Mouse (Mus musculus) MEL (cell line): ENCODE measurements around the gene Cd300ld5. TPM values are rescaled to one million over a fixed set of nuclear protein-coding genes. Genes with fewer than 3 reads are reported as not detected.

Experiments
- DNase-seq: peaks from one replicate; pipeline ENCODE4 v3.0.0; 2011; ENCODE audit warnings: low read depth, low spot score
- H3K27ac ChIP-seq: 2 replicates; pipeline ENCODE4 v1.5.1; 2012; ENCODE audit warnings: low read depth, mild to moderate bottlenecking, control low read depth, low read length, moderate library complexity; ENCODE audit not compliant: control insufficient read depth
- H3K27me3 ChIP-seq, 2 experiments: fragments of 150-350 bp in 1 of 2; sonication (generic) in 1 of 2; 2 replicates each; pipeline ENCODE4 v1.6.1; 2012; ENCODE audit warnings: low read length in 2 of 2, mild to moderate bottlenecking in 2 of 2, improper control_type of control experiment in 1 of 2, moderate library complexity in 1 of 2; ENCODE audit not compliant: insufficient read depth in 2 of 2, control insufficient read depth in 1 of 2
- H3K36me3 ChIP-seq, 2 experiments: 2 replicates each; pipeline ENCODE4 v1.6.1; 2012 to 2014; ENCODE audit warnings: low read length in 2 of 2, improper control_type of control experiment in 1 of 2, inconsistent platforms in 1 of 2, mild to moderate bottlenecking in 1 of 2; ENCODE audit not compliant: insufficient read depth in 2 of 2, control insufficient read depth in 1 of 2
- H3K4me1 ChIP-seq, 2 experiments: fragments of 150-350 bp in 1 of 2; sonication (generic) in 1 of 2; 2 replicates each; pipeline ENCODE4 v1.6.1; 2012; ENCODE audit warnings: low read length in 2 of 2, improper control_type of control experiment in 1 of 2, mild to moderate bottlenecking in 1 of 2; ENCODE audit not compliant: insufficient read depth in 2 of 2, control insufficient read depth in 1 of 2
- H3K4me3 ChIP-seq, 2 experiments: fragments of 150-350 bp in 1 of 2; sonication (generic) in 1 of 2; 2 replicates each; pipeline ENCODE4 v1.5.1; 2012; ENCODE audit warnings: low read depth in 2 of 2, low read length in 2 of 2, mild to moderate bottlenecking in 2 of 2, moderate library complexity in 2 of 2, control low read depth in 1 of 2, improper control_type of control experiment in 1 of 2; ENCODE audit not compliant: control insufficient read depth in 1 of 2, insufficient read depth in 1 of 2
- H3K79me2 ChIP-seq: 2 replicates; pipeline ENCODE4 v1.6.1; 2012; ENCODE audit warnings: mild to moderate bottlenecking, low read length, moderate library complexity; ENCODE audit not compliant: control insufficient read depth, poor library complexity, insufficient read depth
- H3K9ac ChIP-seq: 2 replicates; pipeline ENCODE4 v1.6.1; 2012; ENCODE audit warnings: low read depth, mild to moderate bottlenecking, control low read depth, low read length, moderate library complexity; ENCODE audit not compliant: control insufficient read depth, poor library complexity, severe bottlenecking
- H3K9me3 ChIP-seq: fragments of 150-350 bp; sonication (generic); replicated peaks from 2 replicates; pipeline ENCODE4 v1.6.1; 2012; ENCODE audit warnings: mild to moderate bottlenecking, low read length, improper control_type of control experiment, moderate library complexity; ENCODE audit not compliant: insufficient read depth
- CHD2 ChIP-seq: IDR thresholded peaks from 2 replicates; pipeline ENCODE4 v1.6.1; 2011; ENCODE audit warnings: low read length, improper control_type of control experiment
- E2F4 ChIP-seq: IDR thresholded peaks from 2 replicates; pipeline ENCODE4 v1.6.1; 2011; ENCODE audit warnings: low read depth, low read length, improper control_type of control experiment, borderline replicate concordance
- EP300 ChIP-seq, 2 experiments: IDR thresholded peaks; 2 replicates each; pipeline ENCODE4 v1.6.1; 2011; ENCODE audit warnings: improper control_type of control experiment in 2 of 2, low read length in 2 of 2, low read depth in 1 of 2, mild to moderate bottlenecking in 1 of 2
- ETS1 ChIP-seq: IDR thresholded peaks from 2 replicates; pipeline ENCODE4 v1.6.1; 2012; ENCODE audit warnings: low read depth, mild to moderate bottlenecking, inconsistent platforms, low read length, improper control_type of control experiment, moderate library complexity
- GABPA ChIP-seq: IDR thresholded peaks from 2 replicates; pipeline ENCODE4 v1.6.1; 2012; ENCODE audit warnings: low read depth, mild to moderate bottlenecking, inconsistent platforms, low read length, improper control_type of control experiment, moderate library complexity
- KAT2A ChIP-seq: conservative IDR thresholded peaks from 2 replicates; pipeline ENCODE4 v1.6.1; 2012; ENCODE audit warnings: low read depth, low read length, improper control_type of control experiment, inconsistent platforms
- MAZ ChIP-seq: IDR thresholded peaks from 2 replicates; pipeline ENCODE4 v1.6.1; 2012; ENCODE audit warnings: low read depth, mild to moderate bottlenecking, inconsistent platforms, low read length, improper control_type of control experiment
- MXI1 ChIP-seq: IDR thresholded peaks from 2 replicates; pipeline ENCODE4 v1.6.1; 2011; ENCODE audit warnings: mild to moderate bottlenecking, low read depth, low read length, improper control_type of control experiment
- MYB ChIP-seq: IDR thresholded peaks from 2 replicates; pipeline ENCODE4 v1.6.1; 2011; ENCODE audit warnings: mild to moderate bottlenecking, low read depth, low read length, improper control_type of control experiment
- NELFE ChIP-seq: IDR thresholded peaks from 2 replicates; pipeline ENCODE4 v1.6.1; 2011; ENCODE audit warnings: low read depth, low read length, improper control_type of control experiment
- RAD21 ChIP-seq: IDR thresholded peaks from 2 replicates; pipeline ENCODE4 v1.6.1; 2011; ENCODE audit warnings: mild to moderate bottlenecking, low read depth, low read length, improper control_type of control experiment
- RCOR1 ChIP-seq: IDR thresholded peaks from 2 replicates; pipeline ENCODE4 v1.6.1; 2012; ENCODE audit warnings: low read depth, mild to moderate bottlenecking, inconsistent platforms, low read length, improper control_type of control experiment
- TBP ChIP-seq: IDR thresholded peaks from 2 replicates; pipeline ENCODE4 v1.8.0; 2011; ENCODE audit warnings: low read depth, low read length, improper control_type of control experiment
- USF2 ChIP-seq, 2 experiments: IDR thresholded peaks; 2 replicates each; pipeline ENCODE4 v1.6.1; 2011 to 2012; ENCODE audit warnings: improper control_type of control experiment in 2 of 2, low read length in 2 of 2, borderline replicate concordance in 1 of 2, inconsistent platforms in 1 of 2, low read depth in 1 of 2, mild to moderate bottlenecking in 1 of 2; ENCODE audit not compliant: insufficient read depth in 1 of 2
- ZC3H11A ChIP-seq: IDR thresholded peaks from 2 replicates; pipeline ENCODE4 v1.6.1; 2012; ENCODE audit warnings: low read depth, mild to moderate bottlenecking, inconsistent platforms, low read length, improper control_type of control experiment
- ZMIZ1 ChIP-seq: IDR thresholded peaks from 2 replicates; pipeline ENCODE4 v1.6.1; 2012; ENCODE audit warnings: low read depth, mild to moderate bottlenecking, inconsistent platforms, low read length, improper control_type of control experiment, moderate library complexity
- polyA plus RNA-seq, 2 experiments: library from polyadenylated mRNA; stranded (reverse) in 1 of 2; unstranded in 1 of 2; fragments of >175 nt in 1 of 2; fragments of >200 nt in 1 of 2; gene quantifications; 2 replicates each; pipeline versions ENCODE4 v1.2.1 to v1.2.4; 2012; ENCODE audit warnings: low replicate concordance in 2 of 2, low read depth in 1 of 2; ENCODE audit not compliant: insufficient read length in 2 of 2, insufficient read depth in 1 of 2, missing spikeins in 1 of 2
- total RNA-seq: library from RNA; depleted of rRNA; stranded (reverse); fragments of 300-350 nt; gene quantifications from 2 replicates; pipeline ENCODE4 v1.2.3, GENCODE M21; 2012

Gene Cd300ld5
- total and polyA plus RNA-seq, 3 experiments, result not detected

- Histone ChIP-seq H3K27ac (no peak within 1 kb of the TSS), H3K4me3 (no peak within 1 kb of the TSS), H3K9ac (no peak within 1 kb of the TSS), H3K27me3 (no peaks in the 10 kb centered on the region), H3K36me3 (no peaks in the 10 kb centered on the region), H3K9me3 (no peaks in the 10 kb centered on the region), H3K4me1 (no peaks in the 10 kb centered on the region), H3K79me2 (no peaks in the 10 kb centered on the region)
- DNase-seq, result no peak
- TF ChIP-seq TBP (no peak), NELFE (no peak), RAD21 (no peak), KAT2A (no peak), EP300 (IDR thresholded peaks at IDR 0.05; ENCODE audit: low read depth in 1 of 2, low read length in 2 of 2) (no peak), MYB (no peak), ETS1 (no peak), E2F4 (no peak), MXI1 (no peak), ZC3H11A (no peak), MAZ (no peak), ZMIZ1 (no peak), RCOR1 (no peak)
Measured at GRCm38 (mm10) chr11:115001474-115002040, 36.0 kb downstream of the Cd300ld5 start, which contains the start of gene Cd300c2. Cd300c2 (minus strand) TSS chr11:115001880.

- Histone ChIP-seq H3K79me2 (no peaks in the 10 kb centered on the region), H3K9ac (no peak within 1 kb of the TSS), H3K36me3 (no peaks in the 10 kb centered on the region), H3K27ac (no peak within 1 kb of the TSS), H3K27me3 (no peaks in the 10 kb centered on the region), H3K4me3 (no peak within 1 kb of the TSS), H3K9me3 (no peaks in the 10 kb centered on the region; the same call in 1 of the 2 replicates), H3K4me1 (no peaks in the 10 kb centered on the region)
- no peak for DNase-seq
- TF ChIP-seq USF2 (IDR thresholded peaks at IDR 0.05; ENCODE audit: borderline replicate concordance in 1 of 2, insufficient read depth in 1 of 2, low read depth in 1 of 2, low read length in 2 of 2), result no peak
- TF ChIP-seq CHD2, result no peak
- TF ChIP-seq GABPA, result no peak
- TF ChIP-seq EP300 (IDR thresholded peaks at IDR 0.05; ENCODE audit: low read depth in 1 of 2, low read length in 2 of 2), result no peak
Measured at GRCm38 (mm10) chr11:114989793-114990192, 47.8 kb downstream of the Cd300ld5 start, which contains the start of gene Cd300ld. Cd300ld (minus strand) TSS chr11:114989922.
